Mouse (Mus musculus): ENCODE data around the gene Tmem184b.
A peak's percentile ranks its signal among the peaks of the same experiment; 100 is the strongest.

Gene Tmem184b

GRCm38 (mm10) chr15:79344627-79345026, 58.7 kb downstream of the Tmem184b start:
- DNase-seq (ENCODE audit: low read depth, low spot score), result no peak

- DNase-seq (ENCODE audit: low read depth, low spot score), result no peak
Measured at GRCm38 (mm10) chr15:79342641-79343337, 60.6 kb downstream of the Tmem184b start.

GRCm38 (mm10) chr15:79338978-79339377, 64.4 kb downstream of the Tmem184b start:
- DNase-seq (ENCODE audit: low read depth, low spot score), result no peak

GRCm38 (mm10) chr15:79335061-79335655, 68.2 kb downstream of the Tmem184b start:
- no peak for DNase-seq (ENCODE audit: low read depth, low spot score)

GRCm38 (mm10) chr15:79333409-79333808, 70.0 kb downstream of the Tmem184b start:
- no peak for DNase-seq (ENCODE audit: low read depth, low spot score)

GRCm38 (mm10) chr15:79330521-79330920, 72.8 kb downstream of the Tmem184b start:
- DNase-seq (ENCODE audit: low read depth, low spot score), result no peak

GRCm38 (mm10) chr15:79329979-79330363, 73.4 kb downstream of the Tmem184b start:
- peak; percentile 65 for DNase-seq (ENCODE audit: low read depth, low spot score)

GRCm38 (mm10) chr15:79329346-79329978, 73.9 kb downstream of the Tmem184b start:
- DNase-seq (ENCODE audit: low read depth, low spot score), result peak; percentile 36

GRCm38 (mm10) chr15:79328939-79329275, 74.5 kb downstream of the Tmem184b start:
- peak; percentile 62 for DNase-seq (ENCODE audit: low read depth, low spot score)

GRCm38 (mm10) chr15:79328058-79328938, 75.1 kb downstream of the Tmem184b start, which contains the start of gene Pla2g6:
Gene Pla2g6, minus strand, starts transcription at chr15:79328390.
- peak; percentile 97 for DNase-seq (ENCODE audit: low read depth, low spot score)

GRCm38 (mm10) chr15:79326971-79327961, 76.1 kb downstream of the Tmem184b start:
- DNase-seq (ENCODE audit: low read depth, low spot score), result peak; percentile 70

- DNase-seq (ENCODE audit: low read depth, low spot score), result no peak
Measured at GRCm38 (mm10) chr15:79326264-79326663, 77.1 kb downstream of the Tmem184b start.

- no peak for DNase-seq (ENCODE audit: low read depth, low spot score)
Measured at GRCm38 (mm10) chr15:79325742-79326141, 77.6 kb downstream of the Tmem184b start.

- DNase-seq (ENCODE audit: low read depth, low spot score), result no peak
Measured at GRCm38 (mm10) chr15:79324373-79324772, 79.0 kb downstream of the Tmem184b start.

GRCm38 (mm10) chr15:79323791-79324155, 79.6 kb downstream of the Tmem184b start:
- no peak for DNase-seq (ENCODE audit: low read depth, low spot score)

- DNase-seq (ENCODE audit: low read depth, low spot score), result peak; percentile 80
Measured at GRCm38 (mm10) chr15:79322991-79323790, 80.2 kb downstream of the Tmem184b start.

GRCm38 (mm10) chr15:79322281-79322990, 80.9 kb downstream of the Tmem184b start:
- peak; percentile 74 for DNase-seq (ENCODE audit: low read depth, low spot score)

GRCm38 (mm10) chr15:79321733-79322190, 81.6 kb downstream of the Tmem184b start:
- no peak for DNase-seq (ENCODE audit: low read depth, low spot score)

GRCm38 (mm10) chr15:79313848-79314369, 89.5 kb downstream of the Tmem184b start:
- DNase-seq (ENCODE audit: low read depth, low spot score), result no peak

Measured in CD4-positive helper T cell, adult 2 months (primary cell).